Mouse (Mus musculus) liver (tissue): Measurements from ENCODE around the gene Celf3.

ENCODE experiments used
- DNase-seq: peaks from one replicate; pipeline ENCODE4 v3.0.0-alpha.2; 2020; ENCODE audit warnings: mixed read lengths

Gene Celf3

DNA sequence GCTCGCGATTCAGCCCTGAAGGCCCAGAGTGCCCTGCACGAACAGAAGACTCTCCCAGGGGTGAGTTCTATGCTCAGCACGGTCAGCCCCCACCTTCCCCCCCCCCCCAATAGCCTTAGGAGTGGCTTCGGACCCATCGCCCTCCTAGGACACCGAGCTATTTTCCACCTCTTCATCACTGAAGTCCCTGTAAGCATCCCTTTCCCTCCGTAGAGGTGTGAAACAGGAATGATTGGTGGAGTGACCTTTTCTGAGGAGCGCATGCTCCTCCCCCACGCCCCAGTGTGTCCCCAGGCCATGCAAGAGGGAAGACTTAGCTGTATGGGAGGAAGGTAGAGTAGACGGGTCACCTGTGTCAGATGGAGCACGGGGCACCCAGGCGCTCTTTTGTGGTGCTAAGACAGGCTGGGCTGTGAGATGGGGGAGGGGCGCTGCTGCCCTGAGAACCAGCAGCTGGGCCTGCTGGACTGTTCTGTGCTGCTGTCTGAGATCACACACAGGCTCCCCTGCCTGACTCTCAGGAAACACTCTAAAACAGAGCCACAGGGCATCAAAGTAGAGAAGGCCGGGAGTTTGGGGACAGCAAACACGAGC is 2.3 kb downstream of the Celf3 start, which contains the start of gene Riiad1:
TSS of gene Riiad1 (minus strand) at position 51 of the 594 bp plus-strand sequence.
- no peak for DNase-seq

DNA sequence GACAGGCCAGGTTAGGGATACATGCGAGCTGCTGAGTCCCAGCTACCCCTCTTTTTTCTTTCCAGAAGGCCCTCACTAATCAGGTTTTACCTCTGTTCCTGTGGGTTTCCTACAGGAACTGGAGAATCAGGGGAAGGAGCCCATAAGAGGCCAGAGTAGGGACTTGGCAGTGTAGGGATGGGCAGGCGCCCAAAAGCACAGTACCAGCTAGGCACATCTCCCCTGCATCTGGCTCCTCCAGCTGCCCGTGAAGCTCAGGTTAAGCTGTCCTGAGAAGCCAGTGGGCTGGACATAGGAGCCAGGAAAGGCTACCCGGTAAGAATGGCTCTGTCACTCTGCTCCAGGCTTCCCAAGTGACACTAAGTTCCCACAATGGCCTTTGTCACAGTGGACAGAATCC is 3.3 kb downstream of the Celf3 start:
- DNase-seq, result no peak

DNA sequence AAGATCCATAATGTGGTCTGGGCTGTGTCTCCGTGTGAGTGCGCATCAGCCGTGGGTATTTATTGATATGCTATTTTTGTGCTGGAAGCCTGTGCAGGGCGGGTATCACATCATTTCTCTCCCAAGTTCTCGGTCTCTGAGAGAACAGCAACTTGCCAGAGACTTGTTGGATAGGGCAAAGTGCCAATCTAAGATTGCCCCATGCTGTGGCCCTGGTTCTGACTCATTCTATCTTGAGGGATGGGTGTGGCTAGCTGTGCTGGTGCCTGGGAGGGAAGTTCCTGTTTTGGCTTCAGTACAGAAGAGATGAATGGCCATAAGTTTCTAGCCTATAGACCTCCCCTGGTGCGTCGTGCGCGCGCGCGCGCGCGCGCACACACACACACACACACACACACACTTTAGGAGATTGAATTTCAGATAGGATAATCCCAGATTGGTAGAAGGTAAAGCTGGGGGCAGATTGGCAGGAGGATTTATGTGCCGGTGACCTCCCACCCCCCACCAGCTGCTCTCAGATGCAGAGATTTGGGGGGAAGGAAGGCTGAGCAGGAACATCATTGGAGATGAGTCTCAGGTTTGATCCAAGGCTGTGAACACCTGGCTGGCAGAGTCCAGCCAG is 4.8 kb downstream of the Celf3 start:
- DNase-seq, result no peak

DNA sequence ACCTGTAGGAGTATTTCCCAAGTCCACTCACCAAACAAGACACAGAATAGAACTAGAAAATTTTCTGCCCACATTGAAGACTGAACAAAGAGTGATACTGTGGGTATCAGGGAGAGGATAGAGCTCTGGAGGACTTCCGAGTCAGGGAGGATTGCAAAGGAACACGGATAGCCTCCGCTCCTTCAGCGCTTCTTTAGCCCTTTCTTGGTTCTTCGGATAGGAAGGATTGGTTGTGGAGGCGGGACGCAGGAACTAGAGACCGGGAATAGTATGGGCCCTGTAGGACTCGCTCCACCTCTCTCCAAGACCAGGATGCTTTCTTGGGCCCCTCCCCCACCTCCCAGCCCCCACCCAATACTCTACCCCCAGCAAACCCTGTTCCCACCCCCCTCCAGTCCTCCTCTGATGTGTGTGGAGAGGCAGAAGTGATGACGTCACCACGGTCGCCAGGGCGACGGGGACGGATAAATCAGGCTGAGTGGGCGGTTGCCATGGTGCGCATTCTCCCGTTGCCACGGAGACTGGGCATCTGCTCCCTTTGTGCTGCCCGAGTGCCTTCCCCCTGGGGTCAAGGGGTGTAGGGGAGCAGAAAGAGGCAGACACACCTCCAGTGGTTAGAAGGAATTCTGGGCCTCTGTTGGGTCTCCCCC is 5.8 kb downstream of the Celf3 start:
- peak; percentile 20 for DNase-seq

DNA sequence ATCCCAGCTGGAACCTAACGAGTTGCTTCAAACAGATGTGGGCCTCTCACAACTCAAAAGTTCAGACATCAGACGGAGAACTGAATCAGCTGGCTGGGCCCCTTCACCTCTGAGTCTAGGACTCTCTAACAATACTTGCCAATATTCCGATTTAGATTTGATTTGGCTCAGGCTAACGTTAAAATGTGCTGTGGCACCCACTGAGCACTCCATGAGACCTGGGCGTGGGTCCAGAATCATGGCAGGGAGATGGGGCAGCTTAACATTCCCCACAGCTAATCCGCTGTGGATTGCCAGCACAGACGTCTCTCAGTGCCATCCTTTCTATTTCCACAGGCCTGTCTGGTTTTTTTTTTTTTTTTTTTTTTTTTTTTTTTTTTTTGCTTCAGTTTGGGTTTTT is 7.8 kb downstream of the Celf3 start:
- DNase-seq, result no peak

DNA sequence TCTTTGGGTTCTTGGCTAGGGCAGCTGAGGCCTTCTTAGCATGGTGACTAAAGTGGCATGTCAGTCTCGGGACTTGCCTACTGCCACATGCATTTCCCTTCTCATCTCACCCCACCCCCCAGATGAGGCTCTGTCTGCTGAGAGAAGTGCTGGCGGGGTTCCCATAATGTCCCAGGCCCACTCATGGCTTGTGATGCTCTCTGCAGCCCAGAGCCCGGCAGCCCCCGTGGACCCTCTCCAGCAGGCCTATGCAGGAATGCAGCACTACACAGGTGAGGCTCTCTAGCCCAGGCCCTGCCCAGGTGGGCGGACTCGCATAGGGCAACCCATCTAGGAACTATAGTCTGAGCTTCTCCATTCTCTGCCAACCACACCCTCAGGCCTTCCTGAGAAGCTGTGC is 9.5 kb downstream of the Celf3 start:
- no peak for DNase-seq

DNA sequence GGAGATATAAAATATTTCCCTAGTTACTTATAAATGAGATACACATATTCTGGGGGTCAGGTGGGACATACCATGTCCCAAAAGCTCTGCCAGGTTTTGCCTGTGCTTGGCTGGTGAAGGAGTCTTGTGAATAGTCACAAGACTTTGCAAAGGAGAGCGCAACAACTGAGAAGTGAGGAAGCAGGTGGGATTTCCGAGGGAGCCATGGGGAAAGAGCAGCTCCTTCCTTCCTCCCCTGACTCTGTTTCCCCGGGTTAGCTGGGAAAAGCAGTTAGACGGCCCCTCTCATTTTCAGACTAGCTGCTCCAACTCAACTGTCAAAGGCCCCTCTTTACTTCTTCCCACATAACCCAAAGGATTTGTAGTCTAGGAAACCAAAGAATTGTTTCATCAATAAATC is 19.1 kb downstream of the Celf3 start:
- DNase-seq, result no peak

DNA sequence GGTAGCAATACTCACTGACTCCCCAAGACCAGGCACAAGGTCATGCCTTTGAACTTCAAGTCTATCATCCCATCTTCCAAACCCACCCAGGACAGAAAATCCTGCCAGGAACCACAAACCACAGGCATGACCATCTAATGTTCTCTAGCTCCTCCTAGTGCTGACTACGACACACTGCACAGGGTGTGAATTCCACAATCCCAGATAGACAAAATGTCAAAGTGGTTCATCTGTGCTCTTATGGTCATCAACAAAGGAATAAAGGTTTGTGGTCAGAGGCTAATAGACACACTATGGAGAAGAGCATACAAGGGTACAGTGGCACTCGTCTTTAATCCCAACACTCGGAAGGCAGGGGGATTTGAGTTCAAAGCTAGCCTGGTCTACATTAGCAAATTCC is 24.1 kb downstream of the Celf3 start:
- DNase-seq, result no peak

DNA sequence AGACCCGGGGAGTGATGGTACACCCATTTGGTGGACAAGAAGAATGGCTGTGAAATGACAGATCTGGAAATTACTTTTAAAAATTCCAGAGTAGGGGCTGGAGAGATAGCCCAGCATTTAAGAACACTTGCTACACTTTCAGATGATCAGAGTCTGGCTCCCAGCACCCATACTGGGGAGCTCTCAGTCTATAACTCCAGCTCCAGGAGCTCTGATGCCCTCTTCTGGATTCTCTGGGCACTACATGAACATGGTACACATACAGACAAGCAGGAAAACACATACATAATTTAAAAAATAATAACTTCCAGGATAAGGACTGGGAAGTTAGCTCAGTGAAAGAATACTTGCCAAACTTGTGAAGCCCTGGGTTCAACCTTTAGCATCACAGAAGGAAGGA is 28.6 kb downstream of the Celf3 start:
- peak; percentile 26 for DNase-seq

DNA sequence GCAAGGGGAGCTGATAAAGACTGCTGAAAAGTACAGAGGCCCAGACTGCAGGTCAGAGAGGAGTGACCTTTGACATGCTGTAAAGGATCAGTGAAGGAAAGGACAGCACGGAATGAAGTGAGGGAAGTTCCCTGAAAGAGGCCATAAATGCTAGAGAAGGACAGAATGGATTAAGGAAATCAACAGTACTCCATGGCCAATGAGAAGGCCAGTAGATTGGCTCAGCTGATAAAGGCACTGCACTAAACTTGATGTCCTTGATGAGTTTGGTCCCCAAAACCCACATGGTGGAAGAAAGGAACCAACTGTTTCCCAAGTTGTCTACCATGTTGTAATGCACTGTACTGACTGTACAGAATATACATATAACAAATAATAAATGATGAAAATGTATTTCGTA is 48.6 kb downstream of the Celf3 start:
- no peak for DNase-seq

DNA sequence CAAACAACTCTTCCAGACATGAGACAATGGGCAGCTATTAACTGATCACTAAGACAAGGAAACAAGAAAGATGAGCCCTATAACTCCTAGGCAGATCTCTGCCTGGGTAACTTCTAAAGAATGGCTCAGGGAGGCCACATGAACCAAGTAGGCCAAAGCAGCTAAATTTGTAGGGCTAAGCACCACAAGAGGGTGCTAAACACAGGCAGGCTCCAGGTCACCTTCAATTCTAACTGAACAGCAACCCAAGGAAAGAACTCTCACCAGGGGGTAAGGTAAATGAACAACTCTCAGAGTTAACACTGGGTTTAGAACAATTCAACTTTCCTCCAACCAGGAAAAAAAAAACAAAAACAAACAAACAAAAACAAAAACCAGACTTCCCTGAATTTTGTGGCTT is 55.9 kb downstream of the Celf3 start:
- DNase-seq, result peak; percentile 9

DNA sequence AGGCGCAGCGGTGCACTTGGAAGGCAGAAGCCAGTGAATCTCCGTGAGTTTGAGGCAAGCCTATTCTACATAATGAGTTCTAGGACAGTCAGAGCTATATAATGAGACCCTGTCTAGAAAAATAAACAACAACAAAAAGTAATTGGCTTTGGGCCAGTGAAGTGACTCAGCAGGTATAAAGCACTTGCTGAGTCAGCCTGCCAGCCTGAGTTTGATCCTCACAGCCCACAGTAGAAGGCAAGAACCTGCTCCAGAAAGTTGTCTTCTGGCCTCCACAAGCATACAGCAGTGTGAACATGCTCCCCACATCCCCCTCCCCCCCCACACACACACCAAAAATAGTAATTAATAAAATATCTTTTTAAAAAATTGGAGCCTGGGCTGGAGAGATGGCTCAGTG is 59.1 kb downstream of the Celf3 start:
- peak; percentile 58 for DNase-seq
